Mouse (Mus musculus) liver, adult 2 months (tissue): ENCODE measurements around the gene Cntn1.

ENCODE experiments used
- CTCF ChIP-seq: fragments of 200-500 bp; IDR thresholded peaks from 2 replicates; pipeline ENCODE4 v1.5.1; 2011; ENCODE audit warnings: low read depth, low read length, control low read depth
- POLR2A ChIP-seq: fragments of 200-500 bp; IDR thresholded peaks from 2 replicates; pipeline ENCODE4 v1.6.1; 2011; ENCODE audit warnings: low read length, control low read depth; ENCODE audit not compliant: insufficient read depth; ENCODE audit errors: extremely low read depth

GRCm38 (mm10) chr15:92200326-92200985 is 149.5 kb downstream of the Cntn1 start:
- no peak for TF ChIP-seq POLR2A
- no peak for TF ChIP-seq CTCF
